Mouse (Mus musculus) hindbrain, postnatal 0 days (tissue): ENCODE data around the gene Snd1. TPM values are rescaled to one million over a fixed set of nuclear protein-coding genes. Genes with fewer than 3 reads are reported as not detected.

Experiments
- ATAC-seq: fragments of 200-750 bp; cut with Nextera tagmentation; 2 replicates; pipeline ENCODE4 v1.8.0; 2017; ENCODE audit warnings: mild to moderate bottlenecking, moderate TSS enrichment, moderate library complexity
- DNase-seq: peaks from one replicate; pipeline ENCODE4 v3.0.0-alpha.2; 2015; ENCODE audit warnings: low spot score
- H3K27ac ChIP-seq: fragments of 300-500 bp; sonication (generic); 2 replicates; pipeline ENCODE4 v1.5.1; 2014; ENCODE audit warnings: mild to moderate bottlenecking
- H3K27me3 ChIP-seq: fragments of 300-500 bp; sonication (generic); 2 replicates; pipeline ENCODE4 v1.6.1; 2014; ENCODE audit warnings: low read length, mixed read lengths; ENCODE audit not compliant: insufficient read depth
- H3K36me3 ChIP-seq: fragments of 300-500 bp; sonication (generic); 2 replicates; pipeline ENCODE4 v1.6.1; 2014; ENCODE audit warnings: low read length, mixed read lengths; ENCODE audit not compliant: insufficient read depth
- H3K4me1 ChIP-seq: fragments of 300-500 bp; sonication (generic); 2 replicates; pipeline ENCODE4 v1.6.1; 2014; ENCODE audit warnings: antibody characterized with exemption, low read length, mixed read lengths; ENCODE audit not compliant: insufficient read depth
- H3K4me2 ChIP-seq: fragments of 300-500 bp; sonication (generic); 2 replicates; pipeline ENCODE4 v1.6.1; 2014; ENCODE audit warnings: low read depth, mild to moderate bottlenecking, low read length, moderate library complexity, mixed read lengths
- H3K4me3 ChIP-seq: fragments of 300-500 bp; sonication (generic); 2 replicates; pipeline ENCODE4 v1.5.1; 2014; ENCODE audit warnings: low read length
- H3K9ac ChIP-seq: fragments of 300-500 bp; sonication (generic); replicated peaks from 2 replicates; pipeline ENCODE4 v1.6.1; 2014; ENCODE audit warnings: mild to moderate bottlenecking, low read length, moderate library complexity, mixed read lengths
- H3K9me3 ChIP-seq: fragments of 300-500 bp; sonication (generic); 2 replicates; pipeline ENCODE4 v1.6.1; 2016; ENCODE audit warnings: low read length, mixed read lengths
- CTCF ChIP-seq: IDR thresholded peaks from 2 replicates; pipeline ENCODE4 v1.5.1; 2016; ENCODE audit warnings: antibody characterized with exemption, control low read depth, low read depth
- WGBS: fragments of 180-500 bp; shearing (Covaris S2); extraction: QIAGEN DNeasy Blood & Tissue Kit; methylation state at CpG from one replicate; pipeline ENCODE4 v1.1.7; 2014; 5-methylcytosine and 5-hydroxymethylcytosine counted together
- polyA plus RNA-seq: library from polyadenylated mRNA; unstranded; fragments of >200 nt; fragmentation: Nextera tagmentation; extraction: Ambion mirVana; gene quantifications from 2 replicates; pipeline ENCODE4 v1.2.1, GENCODE M21; 2015
- total RNA-seq: library from RNA; depleted of rRNA; stranded (reverse); fragments of >200 nt; gene quantifications from 2 replicates; pipeline ENCODE4 v1.2.3, GENCODE M21; 2014

Gene Snd1
- total and polyA plus RNA-seq, 2 experiments from 2014 or later, result 67.6 to 85.5 TPM

- Histone ChIP-seq H3K4me3 (no peak overlapping the region), H3K4me1 (peaks cover 16% of the 10 kb centered on the region), H3K9me3 (no peaks in the 10 kb centered on the region), H3K36me3 (no peaks in the 10 kb centered on the region), H3K4me2 (no peak overlapping the region), H3K27ac (no peak overlapping the region), H3K9ac (no peak overlapping the region), H3K27me3 (no peaks in the 10 kb centered on the region)
- DNase-seq (no peak), ATAC-seq (no peak)
- 86% methylated on average over 2 of the region's 2 CpGs for WGBS
- TF ChIP-seq CTCF, result no peak
Measured at GRCm38 (mm10) chr6:28859094-28859493, 384.2 kb downstream of the Snd1 start.

- 27% methylated on average over 2 of the region's 2 CpGs for WGBS
- no peak overlapping the region for H3K4me3 ChIP-seq
- no peak overlapping the region for H3K27ac ChIP-seq
- H3K9ac ChIP-seq, result no peak overlapping the region
- no peak for DNase-seq
- H3K36me3 ChIP-seq, result no peaks in the 10 kb centered on the region
- H3K4me1 ChIP-seq, result peaks cover 15% of the 10 kb centered on the region
- H3K4me2 ChIP-seq, result no peak overlapping the region
- no peaks in the 10 kb centered on the region for H3K9me3 ChIP-seq
- no peaks in the 10 kb centered on the region for H3K27me3 ChIP-seq
- TF ChIP-seq CTCF, result no peak
- no peak for ATAC-seq
Measured at GRCm38 (mm10) chr6:28860450-28860849, 385.5 kb downstream of the Snd1 start.

- no peak overlapping the region for H3K9ac ChIP-seq
- H3K4me1 ChIP-seq, result peaks cover 12% of the 10 kb centered on the region
- H3K4me3 ChIP-seq, result no peak overlapping the region
- no peaks in the 10 kb centered on the region for H3K9me3 ChIP-seq
- no peaks in the 10 kb centered on the region for H3K36me3 ChIP-seq
- TF ChIP-seq CTCF, result no peak
- no peak for DNase-seq
- H3K27me3 ChIP-seq, result no peaks in the 10 kb centered on the region
- H3K4me2 ChIP-seq, result no peak overlapping the region
- 52% methylated on average over 2 of the region's 2 CpGs for WGBS
- ATAC-seq, result no peak
- H3K27ac ChIP-seq, result no peak overlapping the region
Measured at GRCm38 (mm10) chr6:28860922-28861321, 386.0 kb downstream of the Snd1 start.

- Histone ChIP-seq H3K9ac (no peak overlapping the region), H3K4me2 (no peak overlapping the region), H3K27ac (no peak overlapping the region), H3K27me3 (no peaks in the 10 kb centered on the region), H3K36me3 (no peaks in the 10 kb centered on the region), H3K9me3 (no peaks in the 10 kb centered on the region), H3K4me1 (peaks cover 12% of the 10 kb centered on the region), H3K4me3 (no peak overlapping the region)
- ATAC-seq (peak; percentile 74), DNase-seq (peak; percentile 39)
- 49% methylated on average over 8 of the region's 8 CpGs for WGBS
- no peak for TF ChIP-seq CTCF
Measured at GRCm38 (mm10) chr6:28862304-28862703, 387.4 kb downstream of the Snd1 start.

- Histone ChIP-seq H3K27ac (peak overlapping the region; percentile 72), H3K9ac (no peak overlapping the region), H3K4me1 (peaks cover 12% of the 10 kb centered on the region), H3K4me3 (no peak overlapping the region), H3K36me3 (no peaks in the 10 kb centered on the region), H3K9me3 (no peaks in the 10 kb centered on the region), H3K4me2 (no peak overlapping the region), H3K27me3 (no peaks in the 10 kb centered on the region)
- no peak for TF ChIP-seq CTCF
- DNase-seq, result peak; percentile 66
- peak; percentile 55 for ATAC-seq
- WGBS, result 8% methylated on average over 5 of the region's 5 CpGs
Measured at GRCm38 (mm10) chr6:28864684-28865083, 389.7 kb downstream of the Snd1 start.

- Histone ChIP-seq H3K4me1 (peaks cover 12% of the 10 kb centered on the region), H3K4me2 (no peak overlapping the region), H3K27me3 (no peaks in the 10 kb centered on the region), H3K9me3 (no peaks in the 10 kb centered on the region), H3K27ac (peak overlapping the region; percentile 72), H3K9ac (no peak overlapping the region), H3K36me3 (no peaks in the 10 kb centered on the region), H3K4me3 (no peak overlapping the region)
- ATAC-seq (peak; percentile 66), DNase-seq (peak; percentile 41)
- WGBS, result 18% methylated on average over 10 of the region's 10 CpGs
- TF ChIP-seq CTCF, result no peak
Measured at GRCm38 (mm10) chr6:28865112-28865511, 390.2 kb downstream of the Snd1 start.

- no peak overlapping the region for H3K4me2 ChIP-seq
- no peaks in the 10 kb centered on the region for H3K27me3 ChIP-seq
- TF ChIP-seq CTCF, result no peak
- H3K4me1 ChIP-seq, result peaks cover 12% of the 10 kb centered on the region
- no peaks in the 10 kb centered on the region for H3K36me3 ChIP-seq
- no peak overlapping the region for H3K4me3 ChIP-seq
- 97% methylated on average over 3 of the region's 3 CpGs for WGBS
- DNase-seq (no peak), ATAC-seq (no peak)
- H3K9me3 ChIP-seq, result no peaks in the 10 kb centered on the region
- no peak overlapping the region for H3K27ac ChIP-seq
- no peak overlapping the region for H3K9ac ChIP-seq
Measured at GRCm38 (mm10) chr6:28866206-28866605, 391.3 kb downstream of the Snd1 start.
